Mouse (Mus musculus) frontal cortex, postnatal 14 days (tissue): Measurements from ENCODE around the gene Akap13.
A peak's percentile ranks its signal among the peaks of the same experiment; 100 is the strongest.
"Not testable (repeated sequence)": the region's sequence is repeated elsewhere in the genome, so short reads cannot be mapped to it uniquely, and the experiment has no call there.

Experiments
- DNase-seq, 2 experiments: peaks; one replicate each; pipeline ENCODE4 v3.0.0; 2022; ENCODE audit warnings: low spot score in 2 of 2

Akap13 gene

DNA sequence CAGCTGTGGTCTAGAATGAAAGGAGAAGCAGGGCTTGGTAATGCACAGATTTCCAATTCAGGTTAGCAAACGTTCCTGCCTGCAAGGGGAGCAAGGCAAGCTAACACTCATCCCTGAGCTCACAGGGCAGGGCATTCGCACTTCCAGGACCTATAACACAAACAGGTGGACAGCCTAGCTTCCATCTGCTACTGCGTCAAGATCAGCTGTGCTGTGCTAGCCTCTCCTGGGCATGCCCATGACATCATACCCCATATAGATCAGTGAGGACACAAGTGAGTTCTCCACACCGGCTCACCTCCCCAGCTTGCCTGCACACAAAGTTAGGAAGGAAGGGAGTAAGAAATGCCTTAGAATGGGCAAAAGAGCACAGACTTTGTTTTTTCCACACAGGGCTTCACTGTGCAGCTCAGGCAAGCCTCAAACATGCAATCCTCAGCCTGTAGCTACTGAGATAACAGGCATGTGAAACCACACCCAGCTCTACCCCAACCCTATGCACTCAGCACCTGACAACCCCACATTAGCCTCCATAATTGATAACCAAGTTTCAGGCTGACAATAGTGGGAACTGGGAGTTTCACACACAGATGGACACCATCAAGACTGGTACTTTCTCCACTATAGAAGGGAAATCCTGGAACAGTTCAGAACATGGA is 305.5 kb downstream of the Akap13 start:
- DNase-seq, result not testable (repeated sequence)

GRCm38 (mm10) chr7:75762225-75762624 is 306.9 kb downstream of the Akap13 start:
- not testable (repeated sequence) for DNase-seq

DNA sequence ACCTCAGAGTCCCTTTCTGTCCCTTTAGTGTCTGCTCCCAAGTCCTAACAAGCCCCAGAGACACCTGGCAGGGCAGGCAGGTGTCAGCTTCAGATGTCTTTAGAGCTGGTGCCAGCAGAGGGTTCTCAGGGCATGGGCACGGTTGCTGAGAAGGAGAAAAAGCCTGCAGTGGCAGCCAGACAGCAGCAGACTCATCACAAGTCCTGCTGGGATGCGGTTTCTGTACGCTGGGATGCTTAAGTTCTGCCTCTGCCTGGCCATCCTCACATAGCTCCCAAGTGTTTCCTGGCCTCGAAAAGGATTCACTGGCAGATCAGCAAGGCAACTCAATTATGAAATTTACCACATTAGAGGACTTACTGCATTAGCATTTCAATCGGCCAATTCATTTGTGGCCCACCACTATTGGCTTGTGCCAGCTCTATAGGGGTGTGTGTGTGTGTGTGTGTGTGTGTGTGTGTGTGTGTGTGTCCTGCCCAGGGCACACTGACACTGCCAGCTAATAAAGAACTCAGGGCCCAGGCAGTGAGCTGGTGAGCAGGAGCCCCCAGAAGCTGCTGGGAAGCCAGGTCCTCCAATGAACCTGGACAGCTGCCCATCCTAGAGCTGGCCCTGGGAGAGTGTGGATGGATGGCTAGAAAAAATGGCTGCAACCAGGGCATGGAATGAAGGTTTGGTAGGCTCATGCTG is 311.9 kb downstream of the Akap13 start:
- not testable (repeated sequence) for DNase-seq

DNA sequence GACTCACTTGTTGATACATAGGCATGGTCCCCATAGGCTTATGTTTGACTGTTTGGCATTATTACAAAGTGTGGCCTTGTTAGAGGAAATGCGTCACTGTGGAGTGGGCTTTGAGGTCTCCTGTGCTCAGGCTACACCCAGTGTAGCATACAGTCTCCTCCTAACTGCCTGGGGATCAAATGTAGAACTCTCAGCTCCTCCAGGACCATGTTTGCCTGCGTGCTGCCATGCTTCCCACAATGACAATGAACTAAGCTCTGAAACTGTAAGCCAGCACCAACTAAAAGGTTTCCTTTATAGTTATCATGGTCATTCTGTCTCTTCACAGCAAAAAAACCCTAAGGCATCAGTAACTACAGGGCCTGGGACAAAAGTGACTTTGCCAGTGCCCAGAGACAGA is 312.8 kb downstream of the Akap13 start:
- no peak for DNase-seq

DNA sequence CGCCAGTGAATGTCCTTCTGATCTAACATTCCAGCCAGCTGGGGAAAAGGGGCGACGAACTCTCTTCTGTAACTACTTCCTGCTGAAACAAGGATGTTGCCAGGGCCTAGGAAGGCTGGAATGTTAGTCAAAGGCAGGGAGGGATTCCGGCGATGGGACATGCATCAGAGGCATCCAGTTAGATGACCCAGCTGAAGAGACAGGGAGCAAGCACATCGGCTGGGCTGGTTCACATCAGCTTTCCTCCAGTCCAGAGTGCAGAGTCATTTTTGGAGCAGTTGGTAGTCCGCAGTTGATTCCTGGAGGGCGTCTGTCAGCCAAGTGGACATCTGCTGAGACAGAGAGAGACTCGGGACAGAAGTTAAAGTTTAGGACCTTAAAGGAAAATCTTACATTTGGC is 314.6 kb downstream of the Akap13 start:
- DNase-seq, result no peak

GRCm38 (mm10) chr7:75774095-75775078 is 319.1 kb downstream of the Akap13 start:
- not testable (repeated sequence) for DNase-seq

- no peak for DNase-seq
These were observed 322.7 kb downstream of the Akap13 start for GRCm38 (mm10) chr7:75778053-75778452.

DNA sequence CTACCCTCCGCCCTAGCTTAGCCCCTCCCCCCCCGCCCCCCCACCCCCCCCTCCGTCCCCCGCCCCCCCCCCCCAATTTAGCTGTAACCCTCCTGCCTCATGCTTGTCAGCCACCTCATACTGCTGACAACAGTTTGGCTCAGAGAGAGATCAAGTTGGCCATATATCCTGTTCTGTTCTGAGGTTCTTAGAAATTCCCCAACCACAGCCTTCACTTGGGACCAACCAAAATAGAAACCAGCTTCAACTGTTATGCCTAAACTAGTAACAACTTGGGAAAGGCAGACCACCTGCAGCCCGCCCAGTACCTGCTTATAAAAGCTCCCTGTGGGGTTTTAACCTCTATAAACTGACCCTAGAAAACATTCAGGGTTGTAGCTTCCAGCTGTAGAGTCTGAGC is 325.5 kb downstream of the Akap13 start:
- no peak for DNase-seq

- no peak for DNase-seq
These were observed 326.1 kb downstream of the Akap13 start for GRCm38 (mm10) chr7:75781298-75781947.

DNA sequence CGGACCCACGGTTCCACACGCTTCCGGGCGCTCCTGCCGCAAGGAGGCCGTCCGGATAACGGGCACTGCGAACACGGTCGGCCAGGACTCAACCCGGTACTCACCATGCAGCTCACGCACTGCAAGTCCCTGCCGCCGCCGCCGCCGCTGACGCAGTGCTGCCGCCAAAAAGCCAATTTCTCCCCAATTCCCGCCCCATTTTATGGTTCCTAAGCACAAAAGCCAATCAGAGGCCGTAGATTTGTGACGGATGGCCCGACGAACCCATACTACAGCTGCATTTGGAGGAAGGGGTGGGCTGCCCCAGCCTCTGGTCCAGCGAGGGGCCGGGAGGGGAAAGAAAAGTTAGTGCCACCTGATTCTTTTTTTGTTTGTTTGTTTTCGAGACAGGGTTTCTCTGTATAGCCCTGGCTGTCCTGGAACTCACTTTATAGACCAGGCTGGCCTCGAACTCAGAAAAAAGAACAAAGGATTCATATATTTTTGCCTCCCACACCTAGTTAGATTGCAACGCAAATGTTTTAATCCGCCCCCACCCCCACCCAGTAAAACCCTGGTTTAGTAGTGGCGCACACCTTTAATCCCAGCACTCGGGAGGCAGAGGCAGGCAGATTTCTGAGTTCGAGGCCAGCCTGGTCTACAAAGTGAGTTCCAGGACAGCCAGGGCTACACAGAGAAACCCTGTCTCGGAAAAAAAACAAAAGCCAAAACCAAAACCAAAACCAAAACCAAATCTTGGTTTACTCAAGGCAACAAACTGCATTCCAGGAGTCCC is 326.8 kb downstream of the Akap13 start:
- peak; percentile 68 to 71 for DNase-seq

DNA sequence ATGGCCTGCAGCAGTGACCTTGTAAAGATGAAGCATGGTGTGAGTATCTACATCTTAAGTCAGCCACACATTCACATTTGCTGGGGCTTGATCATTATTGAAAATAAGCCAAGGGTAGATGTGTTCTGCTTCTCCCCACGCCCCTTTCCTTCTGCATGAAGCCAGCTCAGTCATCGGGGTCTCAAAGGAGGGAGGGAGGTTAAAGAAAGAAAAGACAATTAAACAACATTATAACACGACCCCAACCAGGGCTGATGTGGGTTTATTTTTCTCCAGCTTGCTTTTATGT is 327.3 kb downstream of the Akap13 start:
- no peak for DNase-seq

GRCm38 (mm10) chr7:75785388-75786328 is 330.3 kb downstream of the Akap13 start:
- no peak for DNase-seq

GRCm38 (mm10) chr7:75786812-75787211 is 331.5 kb downstream of the Akap13 start:
- DNase-seq, result no peak

DNA sequence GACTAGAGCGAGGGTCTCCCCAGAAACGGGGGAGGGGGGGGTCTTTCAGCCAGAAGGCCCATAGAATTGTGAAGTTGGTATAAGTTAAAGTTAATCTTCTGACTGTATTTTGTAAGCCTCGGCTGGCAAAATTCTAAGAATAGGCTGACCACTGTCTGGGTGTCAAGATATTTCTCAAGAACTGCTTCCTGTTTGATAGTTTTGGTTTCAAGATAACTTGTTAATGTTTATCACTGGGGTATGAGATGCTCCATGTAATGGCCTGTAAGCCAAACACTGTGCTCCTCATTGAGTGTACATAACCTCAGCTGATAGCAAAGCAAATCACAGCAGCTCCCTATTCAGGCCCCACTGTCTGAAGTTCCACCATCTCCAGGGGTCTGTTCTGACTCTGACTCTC is 332.0 kb downstream of the Akap13 start:
- no peak for DNase-seq

DNA sequence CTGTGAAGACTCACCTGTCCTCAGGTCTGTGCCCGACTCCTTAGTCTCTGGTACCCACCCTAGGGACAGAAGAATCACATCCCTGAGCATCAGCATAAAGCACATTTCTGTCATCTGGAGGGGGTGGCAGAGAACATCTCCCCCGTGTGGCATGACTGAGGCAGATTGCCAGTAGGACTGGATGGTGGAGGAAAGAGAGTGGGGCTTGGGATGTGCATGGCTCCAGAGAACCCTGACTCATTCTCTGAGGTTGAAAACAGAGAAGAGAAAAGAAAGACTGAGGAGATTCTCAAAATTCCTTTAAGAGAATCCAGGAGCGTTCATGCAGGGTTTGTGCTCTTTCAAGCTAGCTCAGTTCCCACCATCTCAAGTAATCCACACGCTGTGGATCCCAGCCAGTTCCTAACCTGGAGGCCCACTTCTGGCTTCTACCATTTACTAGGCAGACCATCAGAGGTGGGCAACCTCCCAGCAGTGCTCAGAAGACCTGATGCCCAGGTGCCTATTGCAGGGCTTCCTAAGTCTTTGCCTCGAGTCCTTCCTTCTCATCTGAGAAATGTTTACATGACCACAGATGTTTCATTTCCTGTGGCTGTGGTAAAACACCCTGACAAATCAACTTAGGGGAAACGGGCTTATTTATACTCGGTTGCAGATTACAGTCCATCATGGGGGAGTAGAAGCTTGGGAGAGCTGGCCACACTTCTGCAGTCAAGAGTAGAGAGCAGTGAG is 332.9 kb downstream of the Akap13 start:
- DNase-seq, result not testable (repeated sequence)

DNA sequence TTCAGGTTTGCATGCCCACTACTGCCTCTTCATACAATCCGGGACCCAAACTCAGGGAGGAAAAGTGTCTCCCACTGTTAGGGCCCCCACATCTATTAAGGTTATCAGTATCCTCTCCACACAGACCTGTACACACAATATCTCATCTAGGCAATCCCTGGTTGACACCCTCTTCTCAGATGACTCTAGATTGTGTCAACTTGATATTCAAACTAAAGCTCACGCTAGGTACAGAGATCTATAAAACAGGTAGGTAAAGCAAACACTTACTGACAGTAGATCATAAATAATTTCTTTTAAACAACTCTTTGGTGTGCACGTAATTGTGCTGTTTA is 333.4 kb downstream of the Akap13 start:
- DNase-seq, result not testable (repeated sequence)

- DNase-seq, result no peak
These were observed 334.4 kb downstream of the Akap13 start for GRCm38 (mm10) chr7:75789746-75790145.

DNA sequence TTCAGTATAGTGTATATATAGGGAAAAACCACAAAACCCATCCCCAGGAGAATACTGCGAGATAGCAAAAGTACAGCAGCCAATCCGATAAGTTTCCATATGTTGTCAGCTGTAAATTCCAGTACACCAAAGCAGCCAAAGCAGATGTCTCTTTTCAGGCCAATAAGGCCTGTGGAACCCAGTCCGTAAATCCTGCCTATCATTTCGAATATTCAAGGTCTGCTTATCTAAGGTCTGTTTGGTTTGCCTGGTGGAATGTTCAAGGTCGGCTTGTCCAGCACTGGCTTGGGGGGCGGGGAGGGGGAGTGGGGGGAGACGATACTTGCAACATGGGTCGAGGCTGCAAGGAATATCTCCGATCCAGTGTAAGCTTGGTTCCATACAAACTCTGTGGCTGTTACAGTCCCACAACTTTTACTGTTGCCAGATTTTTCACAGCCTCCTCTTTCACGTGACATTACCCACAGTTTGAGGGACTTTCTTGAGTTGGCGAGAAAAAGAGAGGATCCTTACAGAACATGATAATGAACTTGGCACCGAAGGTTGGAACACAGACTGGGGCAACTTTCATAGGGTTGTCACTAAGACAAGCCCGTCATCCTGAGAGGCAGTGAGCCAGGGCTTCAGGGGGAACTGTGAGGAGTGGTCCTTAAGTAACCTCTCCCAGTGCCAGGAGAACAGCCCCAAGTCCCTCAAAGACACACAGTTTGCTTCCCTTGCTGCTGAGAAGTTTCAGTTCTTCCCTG is 335.9 kb downstream of the Akap13 start:
- DNase-seq, result not testable (repeated sequence)

GRCm38 (mm10) chr7:75793091-75793490 is 337.8 kb downstream of the Akap13 start:
- no peak for DNase-seq
